Mouse (Mus musculus) MEL (cell line): ENCODE results near the gene Snrpd2. TPM values are rescaled to one million over a fixed set of nuclear protein-coding genes. Genes with fewer than 3 reads are reported as not detected.

Source experiments
- DNase-seq: peaks from one replicate; pipeline ENCODE4 v3.0.0; 2011; ENCODE audit warnings: low read depth, low spot score
- H3K27ac ChIP-seq: 2 replicates; pipeline ENCODE4 v1.5.1; 2012; ENCODE audit warnings: low read depth, mild to moderate bottlenecking, control low read depth, low read length, moderate library complexity; ENCODE audit not compliant: control insufficient read depth
- H3K27me3 ChIP-seq, 2 experiments: fragments of 150-350 bp in 1 of 2; sonication (generic) in 1 of 2; 2 replicates each; pipeline ENCODE4 v1.6.1; 2012; ENCODE audit warnings: low read length in 2 of 2, mild to moderate bottlenecking in 2 of 2, improper control_type of control experiment in 1 of 2, moderate library complexity in 1 of 2; ENCODE audit not compliant: insufficient read depth in 2 of 2, control insufficient read depth in 1 of 2
- H3K36me3 ChIP-seq, 2 experiments: 2 replicates each; pipeline ENCODE4 v1.6.1; 2012 to 2014; ENCODE audit warnings: low read length in 2 of 2, improper control_type of control experiment in 1 of 2, inconsistent platforms in 1 of 2, mild to moderate bottlenecking in 1 of 2; ENCODE audit not compliant: insufficient read depth in 2 of 2, control insufficient read depth in 1 of 2
- H3K4me1 ChIP-seq, 2 experiments: fragments of 150-350 bp in 1 of 2; sonication (generic) in 1 of 2; 2 replicates each; pipeline ENCODE4 v1.6.1; 2012; ENCODE audit warnings: low read length in 2 of 2, improper control_type of control experiment in 1 of 2, mild to moderate bottlenecking in 1 of 2; ENCODE audit not compliant: insufficient read depth in 2 of 2, control insufficient read depth in 1 of 2
- H3K4me3 ChIP-seq, 2 experiments: fragments of 150-350 bp in 1 of 2; sonication (generic) in 1 of 2; 2 replicates each; pipeline ENCODE4 v1.5.1; 2012; ENCODE audit warnings: low read depth in 2 of 2, low read length in 2 of 2, mild to moderate bottlenecking in 2 of 2, moderate library complexity in 2 of 2, control low read depth in 1 of 2, improper control_type of control experiment in 1 of 2; ENCODE audit not compliant: control insufficient read depth in 1 of 2, insufficient read depth in 1 of 2
- H3K79me2 ChIP-seq: 2 replicates; pipeline ENCODE4 v1.6.1; 2012; ENCODE audit warnings: mild to moderate bottlenecking, low read length, moderate library complexity; ENCODE audit not compliant: control insufficient read depth, poor library complexity, insufficient read depth
- H3K9ac ChIP-seq: 2 replicates; pipeline ENCODE4 v1.6.1; 2012; ENCODE audit warnings: low read depth, mild to moderate bottlenecking, control low read depth, low read length, moderate library complexity; ENCODE audit not compliant: control insufficient read depth, poor library complexity, severe bottlenecking
- H3K9me3 ChIP-seq: fragments of 150-350 bp; sonication (generic); replicated peaks from 2 replicates; pipeline ENCODE4 v1.6.1; 2012; ENCODE audit warnings: mild to moderate bottlenecking, low read length, improper control_type of control experiment, moderate library complexity; ENCODE audit not compliant: insufficient read depth
- CHD1 ChIP-seq: IDR thresholded peaks from 2 replicates; pipeline ENCODE4 v1.6.1; 2012; ENCODE audit warnings: low read depth, mild to moderate bottlenecking, inconsistent platforms, low read length, improper control_type of control experiment
- CHD2 ChIP-seq: IDR thresholded peaks from 2 replicates; pipeline ENCODE4 v1.6.1; 2011; ENCODE audit warnings: low read length, improper control_type of control experiment
- CTCF ChIP-seq, 3 experiments: IDR thresholded peaks in 2 of 3; conservative IDR thresholded peaks in 1 of 3; 2 replicates each; pipeline ENCODE4 v1.5.1; 2011 to 2012; ENCODE audit warnings: low read length in 3 of 3, low read depth in 2 of 3, mild to moderate bottlenecking in 2 of 3, improper control_type of control experiment in 1 of 3, inconsistent platforms in 1 of 3, mixed read lengths in 1 of 3, moderate library complexity in 1 of 3; ENCODE audit not compliant: control insufficient read depth in 1 of 3, insufficient read depth in 1 of 3, poor library complexity in 1 of 3, severe bottlenecking in 1 of 3
- E2F4 ChIP-seq: IDR thresholded peaks from 2 replicates; pipeline ENCODE4 v1.6.1; 2011; ENCODE audit warnings: low read depth, low read length, improper control_type of control experiment, borderline replicate concordance
- ETS1 ChIP-seq: IDR thresholded peaks from 2 replicates; pipeline ENCODE4 v1.6.1; 2012; ENCODE audit warnings: low read depth, mild to moderate bottlenecking, inconsistent platforms, low read length, improper control_type of control experiment, moderate library complexity
- GABPA ChIP-seq: IDR thresholded peaks from 2 replicates; pipeline ENCODE4 v1.6.1; 2012; ENCODE audit warnings: low read depth, mild to moderate bottlenecking, inconsistent platforms, low read length, improper control_type of control experiment, moderate library complexity
- GATA1 ChIP-seq: IDR thresholded peaks from 2 replicates; pipeline ENCODE4 v1.6.1; 2011; ENCODE audit warnings: low read depth, low read length, improper control_type of control experiment
- KAT2A ChIP-seq: conservative IDR thresholded peaks from 2 replicates; pipeline ENCODE4 v1.6.1; 2012; ENCODE audit warnings: low read depth, low read length, improper control_type of control experiment, inconsistent platforms
- MAX ChIP-seq: IDR thresholded peaks from 2 replicates; pipeline ENCODE4 v1.6.1; 2011; ENCODE audit warnings: low read length, improper control_type of control experiment
- NELFE ChIP-seq: IDR thresholded peaks from 2 replicates; pipeline ENCODE4 v1.6.1; 2011; ENCODE audit warnings: low read depth, low read length, improper control_type of control experiment
- POLR2AphosphoS2 ChIP-seq: IDR thresholded peaks from 2 replicates; pipeline ENCODE4 v1.6.1; 2011; ENCODE audit warnings: low read length, improper control_type of control experiment
- POLR2AphosphoS5 ChIP-seq: IDR thresholded peaks from 2 replicates; pipeline ENCODE4 v1.6.1; 2012; ENCODE audit warnings: low read depth, borderline replicate concordance, mild to moderate bottlenecking, inconsistent platforms, low read length, moderate library complexity, mixed read lengths
- RAD21 ChIP-seq: IDR thresholded peaks from 2 replicates; pipeline ENCODE4 v1.6.1; 2011; ENCODE audit warnings: mild to moderate bottlenecking, low read depth, low read length, improper control_type of control experiment
- SIN3A ChIP-seq: IDR thresholded peaks from 2 replicates; pipeline ENCODE4 v1.6.1; 2012; ENCODE audit warnings: low read length, improper control_type of control experiment, inconsistent platforms
- SMC3 ChIP-seq: IDR thresholded peaks from 2 replicates; pipeline ENCODE4 v1.6.1; 2011; ENCODE audit warnings: low read depth, low read length, improper control_type of control experiment
- UBTF ChIP-seq: IDR thresholded peaks from 2 replicates; pipeline ENCODE4 v1.6.1; 2012; ENCODE audit warnings: low read depth, mild to moderate bottlenecking, inconsistent platforms, low read length, improper control_type of control experiment, moderate library complexity, borderline replicate concordance; ENCODE audit not compliant: insufficient read depth
- ZC3H11A ChIP-seq: IDR thresholded peaks from 2 replicates; pipeline ENCODE4 v1.6.1; 2012; ENCODE audit warnings: low read depth, mild to moderate bottlenecking, inconsistent platforms, low read length, improper control_type of control experiment
- polyA plus RNA-seq, 2 experiments: library from polyadenylated mRNA; stranded (reverse) in 1 of 2; unstranded in 1 of 2; fragments of >175 nt in 1 of 2; fragments of >200 nt in 1 of 2; gene quantifications; 2 replicates each; pipeline versions ENCODE4 v1.2.1 to v1.2.4; 2012; ENCODE audit warnings: low replicate concordance in 2 of 2, low read depth in 1 of 2; ENCODE audit not compliant: insufficient read length in 2 of 2, insufficient read depth in 1 of 2, missing spikeins in 1 of 2
- total RNA-seq: library from RNA; depleted of rRNA; stranded (reverse); fragments of 300-350 nt; gene quantifications from 2 replicates; pipeline ENCODE4 v1.2.3, GENCODE M21; 2012

Gene Snrpd2
- total and polyA plus RNA-seq, 3 experiments: 234 to 345 TPM; not detected in 1

DNA sequence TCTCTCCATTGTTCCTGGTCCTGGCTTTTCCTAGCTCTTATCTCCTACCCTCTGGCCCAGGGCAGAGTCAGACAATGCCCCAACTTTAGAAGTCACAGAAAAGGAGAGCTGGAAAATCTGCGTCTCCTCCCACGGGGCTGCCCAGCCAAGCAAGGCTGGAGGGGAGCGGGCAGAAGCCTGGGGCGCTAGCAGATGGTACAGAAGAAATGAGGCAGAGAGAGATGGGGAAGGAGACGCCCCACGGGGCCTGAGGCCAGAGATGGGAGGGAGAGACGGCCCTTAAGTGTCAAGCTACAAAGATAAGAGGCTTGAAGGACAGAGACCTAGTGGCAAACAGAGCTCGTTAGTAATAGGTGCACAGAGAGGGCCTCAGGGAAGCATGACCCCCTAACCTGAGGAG is 22.3 kb downstream of the Snrpd2 start:
- Histone ChIP-seq H3K9me3 (no peaks in the 10 kb centered on the region), H3K9ac (no peak overlapping the region), H3K36me3 (peaks cover 0 to 2% of the 10 kb centered on the region in 2 experiments; a peak in 1 of 4 replicates), H3K4me3 (no peak overlapping the region), H3K27me3 (no peaks in the 10 kb centered on the region), H3K27ac (no peak overlapping the region), H3K4me1 (peaks cover 0 to 8% of the 10 kb centered on the region in 2 experiments; a peak in 1 of 4 replicates), H3K79me2 (no peaks in the 10 kb centered on the region)
- no peak for TF ChIP-seq UBTF
- TF ChIP-seq NELFE: no peak
- TF ChIP-seq POLR2AphosphoS5: no peak
- TF ChIP-seq ETS1: no peak
- no peak for TF ChIP-seq CHD1
- no peak for TF ChIP-seq POLR2AphosphoS2
- TF ChIP-seq SIN3A: no peak
- TF ChIP-seq GATA1: no peak
- no peak for TF ChIP-seq CTCF (IDR thresholded peaks at IDR 0.05 in 2 of 3, conservative IDR thresholded peaks at IDR 0.05 in 1 of 3; ENCODE audit: control insufficient read depth in 1 of 3, insufficient read depth in 1 of 3, low read depth in 2 of 3, low read length in 3 of 3, poor library complexity in 1 of 3, severe bottlenecking in 1 of 3)
- TF ChIP-seq E2F4: no peak
- TF ChIP-seq KAT2A: no peak
- no peak for TF ChIP-seq MAX
- DNase-seq: no peak

DNA sequence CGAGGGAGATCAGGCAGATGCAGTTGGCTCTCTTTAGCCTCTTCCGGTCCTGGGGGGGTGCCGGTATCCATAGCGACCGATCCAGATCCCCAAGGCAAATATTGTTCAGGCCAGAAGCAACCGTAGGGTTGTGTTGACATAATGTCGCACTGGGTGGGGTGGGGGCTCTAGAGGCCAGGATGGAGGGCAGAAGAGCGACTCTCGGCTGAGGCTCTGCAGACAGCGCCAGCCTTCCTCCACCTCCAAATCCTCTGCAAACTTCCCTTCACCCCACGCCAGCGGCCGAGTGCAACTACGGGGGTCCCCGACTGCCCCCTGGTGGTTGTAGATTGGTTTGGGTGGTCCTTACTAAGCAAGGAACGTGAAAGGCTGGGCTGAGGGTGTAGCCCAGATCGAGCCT is 23.4 kb downstream of the Snrpd2 start:
- TF ChIP-seq CHD2: no peak
- no peak for TF ChIP-seq GABPA
- TF ChIP-seq ZC3H11A: peak; percentile 64
- peak; percentile 87 for TF ChIP-seq SMC3
- TF ChIP-seq RAD21: peak; percentile 65
- peak; percentile 67 to 88 (median 88) for TF ChIP-seq CTCF (IDR thresholded peaks at IDR 0.05 in 2 of 3, conservative IDR thresholded peaks at IDR 0.05 in 1 of 3; ENCODE audit: control insufficient read depth in 1 of 3, insufficient read depth in 1 of 3, low read depth in 2 of 3, low read length in 3 of 3, poor library complexity in 1 of 3, severe bottlenecking in 1 of 3)
- TF ChIP-seq SIN3A: 0 out of 2 replicates have a peak, but pooled peaks have one; percentile 28
- Histone ChIP-seq H3K36me3 (peaks cover 0 to 4% of the 10 kb centered on the region in 2 experiments; a peak in 2 of 4 replicates), H3K4me3 (no peak overlapping the region), H3K27me3 (no peaks in the 10 kb centered on the region), H3K4me1 (peaks cover 0 to 8% of the 10 kb centered on the region in 2 experiments; a peak in 1 of 4 replicates), H3K27ac (no peak overlapping the region), H3K9me3 (no peaks in the 10 kb centered on the region), H3K79me2 (no peaks in the 10 kb centered on the region), H3K9ac (no peak overlapping the region)
- peak; percentile 84 for DNase-seq
